Mouse (Mus musculus) bone marrow, adult 2 months (tissue): ENCODE data around the gene Gnb1.

Experiments used
- CTCF ChIP-seq: fragments of 200-500 bp; IDR thresholded peaks from 2 replicates; pipeline ENCODE4 v1.5.1; 2011; ENCODE audit warnings: low read length, control low read depth; ENCODE audit not compliant: control insufficient read depth, insufficient read depth
- POLR2A ChIP-seq: fragments of 200-500 bp; IDR thresholded peaks from 2 replicates; pipeline ENCODE4 v1.6.1; 2011; ENCODE audit warnings: low read depth, mild to moderate bottlenecking, control low read depth, low read length, borderline replicate concordance; ENCODE audit not compliant: control insufficient read depth

DNA sequence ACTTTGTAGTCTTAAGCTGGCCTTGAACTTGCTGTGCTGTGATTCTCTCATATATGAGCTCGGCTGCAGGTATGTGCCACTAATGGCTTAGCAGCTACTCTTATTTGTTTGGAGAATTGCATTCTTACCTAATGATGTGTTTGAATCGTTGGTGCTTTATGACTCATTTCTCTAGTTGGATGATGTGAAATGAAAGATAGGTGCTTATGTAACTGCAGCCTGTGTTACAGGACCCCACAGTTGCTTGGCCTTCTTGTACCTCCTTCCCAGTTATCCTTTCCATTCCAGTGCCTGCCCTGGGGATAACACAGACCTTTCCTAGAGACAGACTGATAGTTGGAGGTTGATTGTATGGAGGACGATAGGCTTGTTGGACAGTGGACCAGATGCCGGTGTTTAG is 17.5 kb downstream of the Gnb1 start:
- TF ChIP-seq CTCF (no peak), POLR2A (no peak)
